Mouse (Mus musculus) T-helper 2 cell (primary cell): Measurements from ENCODE around the gene Hpf1.

Source experiments
- in situ Hi-C: fragments of 300-600 bp; cut with MboI, MseI; formaldehyde crosslinking; loops from one replicate; pipeline ENCODE4 v1.15.1; 2025; ENCODE audit warnings: high pct_unique_total_duplicates

The Hpf1 gene

GRCm38 (mm10) chr8:60890520-60890874, 279 bp downstream of the Hpf1 start:
- in situ Hi-C loops = loop anchor here (25.0 kb wide), 1 partner anchor 1047 kb away; the partner anchor contains the start of gene Ddx60

GRCm38 (mm10) chr8:60891757-60892156, 1.5 kb downstream of the Hpf1 start:
- in situ Hi-C loops = loop anchor here (25.0 kb wide), 1 partner anchor 1046 kb away; the partner anchor contains the start of gene Ddx60

GRCm38 (mm10) chr8:60895878-60896277, 5.7 kb downstream of the Hpf1 start:
- in situ Hi-C loops = loop anchor here (25.0 kb wide), 1 partner anchor 1041 kb away; the partner anchor contains the start of gene Ddx60

- in situ Hi-C loops = no loop called here
Measured at GRCm38 (mm10) chr8:60900147-60900546, 9.9 kb downstream of the Hpf1 start.

DNA sequence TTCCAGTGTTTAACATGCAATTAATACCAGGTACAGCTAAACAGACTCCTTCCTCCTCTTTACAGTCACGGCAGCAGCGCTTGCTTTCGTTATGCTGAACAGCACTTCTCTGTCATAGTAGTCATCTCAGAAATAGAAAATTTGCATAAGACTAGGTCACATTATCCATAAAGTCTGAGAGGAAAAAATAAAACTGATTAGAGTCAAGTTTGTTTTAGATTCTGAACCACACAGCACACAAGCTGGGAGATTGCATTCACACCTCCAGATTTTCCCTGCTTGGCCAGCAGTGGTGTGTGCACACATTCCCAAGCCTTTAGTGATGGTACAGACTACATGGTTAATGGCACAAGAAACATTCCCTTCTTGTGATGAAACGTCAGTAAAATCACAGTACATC, 21.9 kb downstream of the Hpf1 start:
- in situ Hi-C loops = no loop called here

DNA sequence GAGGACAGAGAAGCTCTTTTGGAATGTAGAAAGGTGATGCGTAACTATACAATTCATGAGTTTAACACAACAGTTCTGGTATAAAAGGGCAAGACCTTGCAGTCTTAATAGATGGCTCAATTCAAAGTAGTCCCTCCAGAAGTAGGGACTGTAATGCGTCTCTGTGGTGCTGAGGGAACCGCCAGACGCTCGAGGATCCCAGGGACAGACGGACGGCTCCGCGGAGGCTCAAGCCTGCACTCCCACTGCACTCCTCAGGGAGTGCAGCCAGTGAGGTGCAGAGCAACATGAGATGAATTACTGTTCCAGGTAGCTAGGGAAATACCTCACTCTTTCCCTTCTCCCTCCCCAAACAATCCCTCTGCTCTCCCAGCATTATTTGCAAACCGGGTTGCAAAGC, 22.3 kb downstream of the Hpf1 start:
- in situ Hi-C loops = no loop called here

GRCm38 (mm10) chr8:60919069-60919468, 28.9 kb downstream of the Hpf1 start:
- in situ Hi-C loops = no loop called here

DNA sequence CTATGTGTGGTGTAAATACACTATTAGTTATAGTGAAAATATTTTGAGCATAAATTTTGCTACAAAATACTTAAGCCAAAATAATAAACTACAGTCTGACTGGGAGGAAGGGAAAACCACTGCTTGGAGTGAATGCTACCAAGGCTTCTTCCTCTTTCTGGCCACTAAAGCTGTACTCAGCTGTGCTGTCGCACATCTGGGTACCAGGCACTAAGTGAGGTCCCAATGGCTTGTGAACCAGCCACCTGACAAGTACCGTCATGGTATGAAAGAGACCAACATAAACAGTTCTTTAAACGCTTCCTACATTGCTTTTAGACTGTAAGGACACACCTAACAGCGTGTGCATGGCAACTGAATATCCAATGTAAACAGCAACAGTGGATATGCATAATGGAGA, 30.0 kb downstream of the Hpf1 start:
- in situ Hi-C loops = no loop called here

GRCm38 (mm10) chr8:60933617-60934016, 43.4 kb downstream of the Hpf1 start:
- in situ Hi-C loops = no loop called here

- in situ Hi-C loops = no loop called here
Measured at GRCm38 (mm10) chr8:60938717-60939424, 48.7 kb downstream of the Hpf1 start.

DNA sequence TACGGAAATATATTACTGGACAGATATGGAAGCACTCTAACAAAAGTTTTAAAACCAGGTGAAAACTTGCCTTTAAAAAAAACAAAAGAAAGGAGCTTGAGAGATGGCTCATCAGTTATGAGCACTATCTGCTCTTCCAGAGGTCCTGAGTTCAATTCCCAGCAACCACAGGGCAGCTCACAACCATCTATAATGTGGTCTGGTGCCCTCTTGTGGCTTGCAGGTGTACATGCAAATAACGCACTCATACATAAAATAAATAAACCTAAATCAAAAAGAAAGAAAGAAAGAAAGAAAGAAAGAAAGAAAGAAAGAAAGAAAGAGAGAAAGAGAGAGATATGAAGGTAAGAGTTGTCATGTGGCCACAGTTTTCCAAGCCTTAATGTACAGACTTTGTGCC, 52.6 kb downstream of the Hpf1 start:
- in situ Hi-C loops = no loop called here

DNA sequence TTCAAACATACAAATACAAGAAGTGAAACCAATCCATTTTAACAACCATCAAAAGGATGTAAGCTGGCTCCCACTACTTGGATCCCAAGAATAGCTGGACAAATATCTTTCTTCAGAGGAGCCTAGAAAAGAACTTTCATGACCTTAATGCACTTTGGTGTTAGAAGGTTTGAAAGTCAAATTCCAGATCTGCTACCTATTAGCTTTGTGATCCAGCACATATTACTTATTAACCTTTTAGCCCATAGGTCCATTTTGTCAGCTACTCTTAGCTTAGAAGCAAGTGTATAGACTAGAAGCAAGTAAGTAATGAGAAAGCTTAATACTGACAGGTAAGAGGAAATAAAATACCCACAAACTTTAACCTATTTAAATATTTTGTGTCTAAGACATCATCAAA, 57.3 kb downstream of the Hpf1 start:
- in situ Hi-C loops = no loop called here

DNA sequence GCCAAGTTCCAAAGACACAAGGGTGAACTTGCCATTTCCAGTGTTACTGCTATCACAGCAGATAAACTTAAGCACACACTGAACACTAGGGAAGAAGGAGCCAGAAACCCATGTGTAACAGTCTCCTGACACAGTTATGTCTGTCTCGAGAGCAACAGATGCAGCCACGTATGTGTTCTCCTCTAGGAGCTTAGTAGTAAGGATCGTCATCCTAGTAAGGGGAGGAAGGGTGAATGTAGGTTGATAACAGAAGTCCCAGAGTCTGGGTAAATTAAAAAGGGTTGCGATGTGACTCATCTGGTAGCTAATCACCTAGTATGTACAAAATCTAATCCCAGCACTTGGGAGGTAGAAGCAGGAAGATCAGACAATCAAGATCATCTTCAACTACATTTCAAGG, 59.6 kb downstream of the Hpf1 start:
- in situ Hi-C loops = no loop called here

- in situ Hi-C loops = no loop called here
Measured at GRCm38 (mm10) chr8:60951271-60951670, 61.1 kb downstream of the Hpf1 start.

DNA sequence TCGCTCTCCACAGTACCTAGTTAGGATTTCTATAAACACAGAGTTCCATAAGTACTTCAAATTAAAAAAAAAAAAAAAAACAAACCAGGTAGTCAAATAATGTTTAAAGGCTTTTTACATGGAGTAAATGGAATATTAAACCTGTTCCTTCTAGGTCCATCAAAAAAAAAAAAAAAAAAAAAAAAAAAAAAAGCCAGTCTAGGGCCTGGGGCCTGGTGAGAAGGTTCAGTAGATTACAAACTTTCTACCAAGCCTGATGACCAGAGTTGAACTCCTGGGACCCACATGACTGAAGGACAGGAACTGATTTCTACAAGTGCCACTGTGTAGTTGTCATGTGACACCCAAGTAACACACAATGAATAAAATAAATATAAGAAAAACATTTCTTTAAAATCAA, 61.5 kb downstream of the Hpf1 start:
- in situ Hi-C loops = no loop called here

- in situ Hi-C loops = no loop called here
Measured at GRCm38 (mm10) chr8:60952803-60953202, 62.6 kb downstream of the Hpf1 start.

- in situ Hi-C loops = no loop called here
Measured at GRCm38 (mm10) chr8:60954281-60955014, 64.2 kb downstream of the Hpf1 start.

DNA sequence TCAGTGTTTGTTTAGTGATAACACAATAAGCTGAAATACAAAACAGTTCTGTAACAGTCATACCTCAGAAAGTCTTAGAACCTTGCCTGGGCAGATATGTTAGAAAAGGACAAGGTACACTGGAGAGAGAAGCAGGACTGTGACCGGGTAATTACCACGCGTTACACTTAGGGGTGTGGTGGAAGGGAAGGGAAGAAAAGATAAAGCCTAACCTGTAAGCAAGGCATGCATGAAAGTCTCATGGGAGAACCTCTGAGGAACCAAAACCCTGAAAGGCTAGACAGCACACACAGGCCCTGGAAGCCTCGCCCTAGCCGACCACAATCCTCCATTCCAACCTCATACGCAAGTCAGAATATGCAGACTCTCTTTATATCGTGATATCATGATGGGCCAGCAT, 66.6 kb downstream of the Hpf1 start:
- in situ Hi-C loops = no loop called here
